Mouse (Mus musculus) CH12.LX (cell line): ENCODE results near the gene Fars2. TPM values are rescaled to one million over a fixed set of nuclear protein-coding genes. Genes with fewer than 3 reads are reported as not detected.

Experiments used
- DNase-seq: peaks from one replicate; pipeline ENCODE4 v3.0.0-alpha.2; 2013; ENCODE audit errors: extremely low read depth
- H3K27ac ChIP-seq: 2 replicates; pipeline ENCODE4 v1.5.1; 2012; ENCODE audit warnings: low read depth, mild to moderate bottlenecking, control low read depth, moderate library complexity; ENCODE audit not compliant: insufficient read depth
- H3K27me3 ChIP-seq: replicated peaks from 2 replicates; pipeline ENCODE3; 2012; ENCODE audit warnings: inconsistent platforms
- H3K36me3 ChIP-seq, 2 experiments: replicated peaks in 1 of 2; 2 replicates each; pipeline versions ENCODE3 to v1.6.1; 2012; ENCODE audit warnings: inconsistent platforms in 1 of 2, low read length in 1 of 2, mild to moderate bottlenecking in 1 of 2, mixed read lengths in 1 of 2, moderate library complexity in 1 of 2; ENCODE audit not compliant: control insufficient read depth in 1 of 2, insufficient read depth in 1 of 2
- H3K4me1 ChIP-seq, 2 experiments: 2 replicates each; pipeline ENCODE4 v1.6.1; 2012; ENCODE audit warnings: inconsistent platforms in 1 of 2, moderate library complexity in 1 of 2; ENCODE audit not compliant: insufficient read depth in 2 of 2, control insufficient read depth in 1 of 2
- H3K4me2 ChIP-seq: 2 replicates; pipeline ENCODE4 v1.6.1; 2012; ENCODE audit warnings: low read depth, mild to moderate bottlenecking, control low read depth; ENCODE audit not compliant: poor library complexity, insufficient read depth, severe bottlenecking
- H3K4me3 ChIP-seq, 3 experiments: fragments of 150-350 bp in 1 of 3; sonication (generic) in 1 of 3; replicated peaks in 1 of 3; 2 replicates each; pipeline versions ENCODE3 to v1.5.1; 2011 to 2012; ENCODE audit warnings: low read depth in 2 of 3, low read length in 2 of 3, mild to moderate bottlenecking in 2 of 3, moderate library complexity in 2 of 3, control low read depth in 1 of 3, improper control_type of control experiment in 1 of 3, inconsistent platforms in 1 of 3, mixed read lengths in 1 of 3; ENCODE audit not compliant: poor library complexity in 1 of 3
- H3K79me2 ChIP-seq: replicated peaks from 2 replicates; pipeline ENCODE4 v1.6.1; 2012; ENCODE audit warnings: mild to moderate bottlenecking, moderate library complexity; ENCODE audit not compliant: control insufficient read depth, poor library complexity, insufficient read depth, severe bottlenecking; ENCODE audit errors: extremely low read depth
- H3K9ac ChIP-seq: 2 replicates; pipeline ENCODE4 v1.6.1; 2012; ENCODE audit warnings: low read depth, mild to moderate bottlenecking, control low read depth, moderate library complexity; ENCODE audit not compliant: insufficient read depth
- H3K9me3 ChIP-seq: replicated peaks from 2 replicates; pipeline ENCODE3; 2012; ENCODE audit warnings: low read length, inconsistent platforms, mixed read lengths
- BHLHE40 ChIP-seq: IDR thresholded peaks from 2 replicates; pipeline ENCODE4 v1.6.1; 2011; ENCODE audit warnings: mild to moderate bottlenecking, low read depth, low read length, improper control_type of control experiment
- CTCF ChIP-seq, 2 experiments: IDR thresholded peaks in 1 of 2; conservative IDR thresholded peaks in 1 of 2; 2 replicates each; pipeline ENCODE4 v1.5.1; 2011 to 2012; ENCODE audit warnings: low read depth in 2 of 2, low read length in 2 of 2, improper control_type of control experiment in 1 of 2, inconsistent platforms in 1 of 2, mild to moderate bottlenecking in 1 of 2, moderate library complexity in 1 of 2
- E2F4 ChIP-seq: IDR thresholded peaks from 2 replicates; pipeline ENCODE4 v1.6.1; 2011; ENCODE audit warnings: low read depth, low read length, improper control_type of control experiment; ENCODE audit not compliant: insufficient replicate concordance
- ELF1 ChIP-seq: IDR thresholded peaks from 2 replicates; pipeline ENCODE4 v1.6.1; 2014; ENCODE audit warnings: low read depth, mild to moderate bottlenecking, inconsistent platforms, low read length, improper control_type of control experiment
- GABPA ChIP-seq: IDR thresholded peaks from 2 replicates; pipeline ENCODE4 v1.6.1; 2012; ENCODE audit warnings: low read depth, low read length, improper control_type of control experiment, inconsistent platforms; ENCODE audit not compliant: insufficient replicate concordance
- HCFC1 ChIP-seq: IDR thresholded peaks from 2 replicates; pipeline ENCODE4 v1.6.1; 2012; ENCODE audit warnings: low read depth, mild to moderate bottlenecking, inconsistent platforms, low read length, improper control_type of control experiment
- IRF4 ChIP-seq: IDR thresholded peaks from 2 replicates; pipeline ENCODE4 v1.6.1; 2014; ENCODE audit warnings: low read depth, mild to moderate bottlenecking, inconsistent platforms, low read length, improper control_type of control experiment
- JUND ChIP-seq: conservative IDR thresholded peaks from 2 replicates; pipeline ENCODE4 v1.6.1; 2011; ENCODE audit warnings: low read depth, low read length, improper control_type of control experiment
- KAT2A ChIP-seq: IDR thresholded peaks from 2 replicates; pipeline ENCODE4 v1.6.1; 2012; ENCODE audit warnings: low read length, improper control_type of control experiment, inconsistent platforms; ENCODE audit not compliant: insufficient replicate concordance
- MAZ ChIP-seq: IDR thresholded peaks from 2 replicates; pipeline ENCODE4 v1.6.1; 2012; ENCODE audit warnings: low read depth, mild to moderate bottlenecking, inconsistent platforms, low read length, improper control_type of control experiment, moderate library complexity
- MXI1 ChIP-seq: IDR thresholded peaks from 2 replicates; pipeline ENCODE4 v1.6.1; 2011; ENCODE audit warnings: mild to moderate bottlenecking, low read depth, low read length, improper control_type of control experiment
- NELFE ChIP-seq: IDR thresholded peaks from 2 replicates; pipeline ENCODE4 v1.6.1; 2011; ENCODE audit warnings: low read depth, low read length, improper control_type of control experiment
- POLR2AphosphoS2 ChIP-seq: IDR thresholded peaks from 2 replicates; pipeline ENCODE4 v1.6.1; 2011; ENCODE audit warnings: low read depth, low read length, improper control_type of control experiment
- RAD21 ChIP-seq: IDR thresholded peaks from 2 replicates; pipeline ENCODE4 v1.6.1; 2011; ENCODE audit warnings: low read depth, mild to moderate bottlenecking, low read length, improper control_type of control experiment, moderate library complexity
- SMC3 ChIP-seq: IDR thresholded peaks from 2 replicates; pipeline ENCODE4 v1.6.1; 2011; ENCODE audit warnings: low read depth, low read length, improper control_type of control experiment
- TBP ChIP-seq: conservative IDR thresholded peaks from 2 replicates; pipeline ENCODE4 v1.6.1; 2011; ENCODE audit warnings: low read depth, low read length, improper control_type of control experiment
- USF1 ChIP-seq: IDR thresholded peaks from 2 replicates; pipeline ENCODE4 v1.6.1; 2014; ENCODE audit warnings: low read depth, mild to moderate bottlenecking, inconsistent platforms, low read length, improper control_type of control experiment
- USF2 ChIP-seq: conservative IDR thresholded peaks from 2 replicates; pipeline ENCODE4 v1.6.1; 2011; ENCODE audit warnings: low read depth, low read length, improper control_type of control experiment
- ZC3H11A ChIP-seq: IDR thresholded peaks from 2 replicates; pipeline ENCODE4 v1.6.1; 2012; ENCODE audit warnings: low read depth, mild to moderate bottlenecking, inconsistent platforms, low read length, improper control_type of control experiment
- ZNF384 ChIP-seq: IDR thresholded peaks from 2 replicates; pipeline ENCODE4 v1.6.1; 2012; ENCODE audit warnings: low read depth, low read length, improper control_type of control experiment, inconsistent platforms
- dilution Hi-C: fragments of 300-500 bp; cut with MboI; formaldehyde crosslinking; loops from 2 replicates; pipeline ENCODE4 v1.14.3; 2020; ENCODE audit warnings: low sequenced_read_pairs; ENCODE audit not compliant: extremely low pct_unique_long_range_greater_than_20kb, extremely low pct_ligation_motif_present
- in situ Hi-C: fragments of 300-500 bp; cut with MboI; formaldehyde crosslinking; loops from 3 replicates; pipeline ENCODE4 v1.14.3; 2019; ENCODE audit warnings: low sequenced_read_pairs, low pct_ligation_motif_present, low pct_unique_long_range_greater_than_20kb, mixed read lengths
- polyA plus RNA-seq: library from polyadenylated mRNA; unstranded; fragments of >175 nt; gene quantifications from 2 replicates; pipeline ENCODE4 v1.2.1, GENCODE M21; 2012; ENCODE audit warnings: low read depth; ENCODE audit not compliant: insufficient read length
- total RNA-seq, 2 experiments: library from RNA; depleted of rRNA; stranded (reverse); fragments of 300-350 nt in 1 of 2; fragments of >200 nt in 1 of 2; gene quantifications; 2 replicates each; pipeline ENCODE4 v1.2.3; 2012 to 2014

Gene Fars2
- total and polyA plus RNA-seq, 3 experiments: 30.2 to 47.7 (median 46.4) TPM

- H3K4me1 ChIP-seq: no peaks in the 10 kb centered on the region
- no peak overlapping the region for H3K27ac ChIP-seq
- H3K79me2 ChIP-seq: no peaks in the 10 kb centered on the region
- peaks cover 0 to 15% of the 10 kb centered on the region in 2 experiments for H3K36me3 ChIP-seq
- no peaks in the 10 kb centered on the region for H3K9me3 ChIP-seq
- H3K4me2 ChIP-seq: no peak overlapping the region
- no peak overlapping the region for H3K9ac ChIP-seq
- no peak overlapping the region for H3K4me3 ChIP-seq
- DNase-seq: no peak
- TF ChIP-seq HCFC1 (no peak), CTCF (conservative IDR thresholded peaks at IDR 0.05 in 1 of 2, IDR thresholded peaks at IDR 0.05 in 1 of 2; ENCODE audit: low read depth in 2 of 2, low read length in 2 of 2) (no peak), IRF4 (no peak), USF1 (no peak), NELFE (no peak), E2F4 (no peak), ELF1 (no peak), BHLHE40 (no peak)
- dilution Hi-C loops: no loop called here
- H3K27me3 ChIP-seq: no peaks in the 10 kb centered on the region
- in situ Hi-C loops: no loop called here
These were observed 234.3 kb downstream of the Fars2 start for GRCm38 (mm10) chr13:36351529-36351928.

GRCm38 (mm10) chr13:36357469-36357868 is 240.3 kb downstream of the Fars2 start:
- no peak overlapping the region for H3K4me3 ChIP-seq
- dilution Hi-C loops: no loop called here
- H3K36me3 ChIP-seq: peaks cover 4 to 8% of the 10 kb centered on the region in 2 experiments
- TF ChIP-seq MXI1 (no peak), CTCF (conservative IDR thresholded peaks at IDR 0.05 in 1 of 2, IDR thresholded peaks at IDR 0.05 in 1 of 2; ENCODE audit: low read depth in 2 of 2, low read length in 2 of 2) (no peak), TBP (no peak), USF2 (no peak)
- H3K27me3 ChIP-seq: no peaks in the 10 kb centered on the region
- H3K79me2 ChIP-seq: no peaks in the 10 kb centered on the region
- H3K9me3 ChIP-seq: no peaks in the 10 kb centered on the region
- H3K4me2 ChIP-seq: no peak overlapping the region
- in situ Hi-C loops: no loop called here
- no peak overlapping the region for H3K9ac ChIP-seq
- DNase-seq: no peak
- no peak overlapping the region for H3K27ac ChIP-seq
- H3K4me1 ChIP-seq: 0 out of 4 replicates have a peak, but pooled peaks cover 0 to 4% of the 10 kb centered on the region in 2 experiments

GRCm38 (mm10) chr13:36361419-36361818 is 244.2 kb downstream of the Fars2 start:
- in situ Hi-C loops (no loop called here), dilution Hi-C loops (no loop called here)
- Histone ChIP-seq H3K79me2 (no peaks in the 10 kb centered on the region), H3K27me3 (no peaks in the 10 kb centered on the region), H3K27ac (no peak overlapping the region), H3K4me2 (no peak overlapping the region), H3K4me1 (peaks cover 0 to 20% of the 10 kb centered on the region in 2 experiments; a peak in 2 of 4 replicates), H3K36me3 (peaks cover 4 to 18% of the 10 kb centered on the region in 2 experiments), H3K9ac (no peak overlapping the region), H3K4me3 (no peak overlapping the region), H3K9me3 (no peaks in the 10 kb centered on the region)
- no peak for DNase-seq
- TF ChIP-seq ELF1 (no peak), GABPA (no peak), NELFE (no peak), RAD21 (no peak), POLR2AphosphoS2 (no peak), MXI1 (no peak), USF1 (no peak), SMC3 (no peak), JUND (no peak), MAZ (no peak), ZC3H11A (no peak), E2F4 (no peak), ZNF384 (no peak), KAT2A (no peak)
